Comparison of ENCODE assay signal across 8 mouse cellular contexts in genomic region chr17:46546591-46546990, GRCm38 (mm10). TPM values are rescaled to one million over a fixed set of nuclear protein-coding genes. Genes with fewer than 3 reads are reported as not detected.
A peak's percentile ranks its signal among the peaks of the same experiment; 100 is the strongest.
DNase-seq lines count a peak whose midpoint lies in the region; ATAC-seq and TF ChIP-seq lines count a peak whose summit lies in the region.

No protein-coding gene starts in this region.

- peak overlapping the region; percentile 96 for H3K4me3 ChIP-seq in gastrocnemius, adult 2 months
- peak overlapping the region; percentile 61 for H3K4me3 ChIP-seq in limb, embryonic 15.5 days
- peak overlapping the region; percentile 52 for H3K4me3 ChIP-seq in stomach, embryonic 16.5 days (replicated peaks; ENCODE audit: low read length)

- H3K9me3 ChIP-seq in limb, embryonic 15.5 days, result no peaks in the 10 kb centered on the region
- no peaks in the 10 kb centered on the region for H3K9me3 ChIP-seq in stomach, embryonic 16.5 days (replicated peaks; ENCODE audit: control insufficient read depth, low read length)

- H3K27ac ChIP-seq in gastrocnemius, adult 2 months, result peak overlapping the region; percentile 87
- no peak overlapping the region for H3K27ac ChIP-seq in limb, embryonic 15.5 days
- H3K27ac ChIP-seq in stomach, embryonic 16.5 days (ENCODE audit: low read length), result no peak overlapping the region

- no peaks in the 10 kb centered on the region for H3K27me3 ChIP-seq in limb, embryonic 15.5 days
- no peaks in the 10 kb centered on the region for H3K27me3 ChIP-seq in stomach, embryonic 16.5 days (ENCODE audit: control insufficient read depth, insufficient read depth, low read length)

- H3K9ac ChIP-seq in limb, embryonic 15.5 days, result peak overlapping the region; percentile 56
- peak overlapping the region; percentile 75 for H3K9ac ChIP-seq in stomach, embryonic 16.5 days (ENCODE audit: low read length)

- no peak for ATAC-seq in limb, embryonic 15.5 days (ENCODE audit: insufficient number of reproducible peaks, low FRiP score, low TSS enrichment, low read depth)
- ATAC-seq in stomach, embryonic 16.5 days (ENCODE audit: insufficient read depth, low FRiP score), result no peak

- peak overlapping the region; percentile 83 for H3K4me2 ChIP-seq in limb, embryonic 15.5 days
- H3K4me2 ChIP-seq in stomach, embryonic 16.5 days (ENCODE audit: low read depth, low read length), result peak overlapping the region; percentile 66

- H3K36me3 ChIP-seq in limb, embryonic 15.5 days, result peaks cover 46% of the 10 kb centered on the region
- H3K36me3 ChIP-seq in stomach, embryonic 16.5 days (ENCODE audit: control insufficient read depth, insufficient read depth, low read length), result peaks cover 13% of the 10 kb centered on the region

- 17% methylated on average over 7 of the region's 7 CpGs for WGBS in limb, embryonic 15.5 days
- 22% methylated on average over 7 of the region's 7 CpGs for WGBS in stomach, embryonic 16.5 days

- intact Hi-C loops in gastrocnemius, adult 2 months (cut with DNase I), result no loop called here

- no peak for TF ChIP-seq CTCF in gastrocnemius, adult 2 months (IDR thresholded peaks at IDR 0.05)

- peaks cover 23% of the 10 kb centered on the region for H3K4me1 ChIP-seq in limb, embryonic 15.5 days
- H3K4me1 ChIP-seq in stomach, embryonic 16.5 days (ENCODE audit: control insufficient read depth, insufficient read depth, low read length), result peaks cover 18% of the 10 kb centered on the region

- no peak for DNase-seq in gastrocnemius, adult 2 months
- no peak for DNase-seq in gastrocnemius, adult 18-20 months (ENCODE audit: low spot score)
- peak; percentile 20 for DNase-seq in retina, embryonic 14.5 days (ENCODE audit: low spot score)
- no peak for DNase-seq in retina, postnatal 1 day
- no peak for DNase-seq in left cerebral cortex, adult 18-20 months (ENCODE audit: low spot score in 2 of 2)
- DNase-seq in cerebellum, postnatal 14 days, result no peak

RNA-seq across cellular contexts. Expression of gene Cul9, which starts 0.4 kb away (rescaled TPM):
- 10 to 100 TPM; 13.8 to 15.5 TPM for total RNA-seq in gastrocnemius, adult 2 months (2021)
- 10 to 100 TPM; 13.6 to 14.4 TPM for total RNA-seq in gastrocnemius, adult 18-20 months (2021)
- polyA plus RNA-seq in limb, embryonic 15.5 days (2015; fragmentation: Nextera tagmentation; extraction: Ambion mirVana), result 5.2 and 7.5 TPM in 2 replicates
- polyA plus RNA-seq in stomach, embryonic 16.5 days (2015; fragmentation: Nextera tagmentation; extraction: Ambion mirVana), result 3.2 and 4.0 TPM in 2 replicates
- total RNA-seq in left cerebral cortex, adult 18-20 months (2021), result 10 to 100 TPM; 61.0 to 64.5 TPM

RNA-seq across cellular contexts. Expression of gene Srf, which starts 9.4 kb away (rescaled TPM):
- total RNA-seq in gastrocnemius, adult 2 months (2021), result 10 to 100 TPM; 82.4 to 89.3 TPM
- 10 to 100 TPM; 80.0 to 87.2 TPM for total RNA-seq in gastrocnemius, adult 18-20 months (2021)
- 6.4 and 7.1 TPM in 2 replicates for polyA plus RNA-seq in limb, embryonic 15.5 days (2015; fragmentation: Nextera tagmentation; extraction: Ambion mirVana)
- polyA plus RNA-seq in stomach, embryonic 16.5 days (2015; fragmentation: Nextera tagmentation; extraction: Ambion mirVana), result 7.0 and 8.9 TPM in 2 replicates
- 10 to 100 TPM; 70.4 to 77.9 TPM for total RNA-seq in left cerebral cortex, adult 18-20 months (2021)

RNA-seq across cellular contexts. Expression of gene Dnph1, which starts 50.1 kb away (rescaled TPM):
- total RNA-seq in gastrocnemius, adult 2 months (2021), result 1 to 10 TPM; 5.2 to 5.7 TPM
- total RNA-seq in gastrocnemius, adult 18-20 months (2021), result 1 to 10 TPM; 5.0 to 6.4 TPM
- polyA plus RNA-seq in limb, embryonic 15.5 days (2015; fragmentation: Nextera tagmentation; extraction: Ambion mirVana), result 29.3 and 33.8 TPM in 2 replicates
- polyA plus RNA-seq in stomach, embryonic 16.5 days (2015; fragmentation: Nextera tagmentation; extraction: Ambion mirVana), result 40.4 and 45.3 TPM in 2 replicates
- 1 to 10 TPM; 2.8 TPM for total RNA-seq in left cerebral cortex, adult 18-20 months (2021)

RNA-seq across cellular contexts. Expression of gene Ttbk1, which starts 59.1 kb away (rescaled TPM):
- total RNA-seq in gastrocnemius, adult 2 months (2021), result under 1 TPM; 0.08 to 0.22 TPM
- under 1 TPM; 0.05 to 0.23 TPM for total RNA-seq in gastrocnemius, adult 18-20 months (2021)
- 0.02 and 0.06 TPM in 2 replicates for polyA plus RNA-seq in limb, embryonic 15.5 days (2015; fragmentation: Nextera tagmentation; extraction: Ambion mirVana)
- polyA plus RNA-seq in stomach, embryonic 16.5 days (2015; fragmentation: Nextera tagmentation; extraction: Ambion mirVana), result 0.12 and 0.19 TPM in 2 replicates
- 100 to 1,000 TPM; 130 to 135 TPM for total RNA-seq in left cerebral cortex, adult 18-20 months (2021)
